Mouse (Mus musculus): ENCODE measurements at regions not wholly inside any gene's neighbourhood (a gene's known extent, or its start where the extent isn't known, plus 50 kb on each side); places are given as distances from the start of the nearest gene placed in this dataset.
A peak's percentile ranks its signal among the peaks of the same experiment; 100 is the strongest.

GRCm38 (mm10) chr2:16909246-16910038, 553.3 kb downstream of the Plxdc2 start:
- TF ChIP-seq CTCF (IDR thresholded peaks at IDR 0.05; ENCODE audit: low read depth), result no peak
- no peak for TF ChIP-seq EP300 (IDR thresholded peaks at IDR 0.05; ENCODE audit: low read depth)
- Histone ChIP-seq H3K27ac (ENCODE audit: low read depth) (no peak overlapping the region), H3K4me1 (ENCODE audit: control insufficient read depth, insufficient read depth) (no peaks in the 10 kb centered on the region; the same call in 1 of the 2 replicates), H3K9ac (replicated peaks; ENCODE audit: low read depth, low read length) (no peak overlapping the region), H3K4me3 (ENCODE audit: low read depth, low read length) (no peak overlapping the region), H3K27me3 (ENCODE audit: control insufficient read depth, insufficient read depth, low read length) (no peaks in the 10 kb centered on the region), H3K4me2 (ENCODE audit: low read depth, low read length) (no peak overlapping the region), H3K9me3 (replicated peaks; ENCODE audit: control insufficient read depth, low read length) (no peaks in the 10 kb centered on the region), H3K36me3 (replicated peaks; ENCODE audit: control insufficient read depth, insufficient read depth, low read length) (no peaks in the 10 kb centered on the region)
- WGBS, result 13% methylated on average over 1 of the region's 1 CpGs
- DNase-seq (ENCODE audit: low spot score) (no peak), ATAC-seq (ENCODE audit: insufficient read depth, low read depth) (peak; percentile 44; the same call in 1 of the 2 replicates)

DNA sequence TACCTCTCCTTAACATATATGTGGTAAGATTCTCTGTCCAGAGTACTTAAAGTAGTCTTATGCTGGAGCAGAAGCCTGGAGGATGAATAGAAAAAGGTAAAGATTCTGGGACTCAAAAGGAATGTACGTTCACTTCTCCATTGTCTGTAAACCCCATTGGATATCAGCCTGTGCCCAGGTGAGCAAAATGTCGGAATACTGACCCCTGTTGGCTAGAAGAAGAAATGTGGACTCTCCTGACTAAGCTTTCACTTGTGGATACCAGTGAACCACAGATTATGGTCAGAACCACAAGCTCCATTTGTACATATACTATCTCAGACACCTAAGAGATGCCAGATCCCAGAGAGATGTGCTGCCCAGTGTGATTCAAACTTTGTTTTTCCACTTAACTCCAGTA, 558.5 kb downstream of the Plxdc2 start:
- peak; percentile 14 for DNase-seq (ENCODE audit: low spot score)

DNA sequence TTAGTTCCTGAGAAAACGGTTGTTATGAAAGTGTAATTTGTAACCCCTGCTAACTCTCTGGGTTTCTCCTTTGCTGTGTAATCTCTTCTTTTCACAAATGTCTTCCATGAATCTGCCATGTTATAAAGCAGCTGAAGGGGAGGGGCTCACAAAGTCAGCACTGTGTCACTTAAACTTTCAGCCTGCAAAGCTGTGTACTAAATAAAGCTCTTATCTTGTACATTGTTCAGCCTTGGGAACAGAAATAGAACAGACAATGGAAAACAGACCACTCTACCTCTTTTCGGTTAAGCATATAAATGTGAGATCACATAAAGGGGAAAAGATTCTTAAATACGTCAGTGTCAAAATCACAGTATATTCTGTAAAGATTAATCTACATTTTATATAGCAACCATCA, 573.9 kb downstream of the Plxdc2 start:
- Histone ChIP-seq H3K36me3 (replicated peaks; ENCODE audit: control insufficient read depth, insufficient read depth, low read length) (no peaks in the 10 kb centered on the region), H3K27me3 (ENCODE audit: control insufficient read depth, insufficient read depth, low read length) (no peaks in the 10 kb centered on the region), H3K4me2 (ENCODE audit: low read depth, low read length) (no peak overlapping the region), H3K4me3 (ENCODE audit: low read depth, low read length) (no peak overlapping the region), H3K9me3 (replicated peaks; ENCODE audit: control insufficient read depth, low read length) (no peaks in the 10 kb centered on the region), H3K9ac (replicated peaks; ENCODE audit: low read depth, low read length) (no peak overlapping the region), H3K4me1 (ENCODE audit: control insufficient read depth, insufficient read depth) (no peaks in the 10 kb centered on the region), H3K27ac (ENCODE audit: low read depth) (peak overlapping the region; percentile 25; the same call in 1 of the 2 replicates)
- 17% methylated on average over 3 of the region's 3 CpGs for WGBS
- ATAC-seq (ENCODE audit: insufficient read depth, low read depth) (peak; percentile 63; the same call in 1 of the 2 replicates), DNase-seq (ENCODE audit: low spot score) (peak; percentile 58)
- TF ChIP-seq EP300 (IDR thresholded peaks at IDR 0.05; ENCODE audit: low read depth), result no peak
- no peak for TF ChIP-seq CTCF (IDR thresholded peaks at IDR 0.05; ENCODE audit: low read depth)

More for the DNA sequence above, 558.5 kb downstream of the Plxdc2 start:
- TF ChIP-seq CTCF (IDR thresholded peaks at IDR 0.05; ENCODE audit: low read depth), result peak; percentile 60
- TF ChIP-seq EP300 (IDR thresholded peaks at IDR 0.05; ENCODE audit: low read depth), result no peak
- H3K9ac ChIP-seq (replicated peaks; ENCODE audit: low read depth, low read length), result no peak overlapping the region
- H3K27ac ChIP-seq (ENCODE audit: low read depth), result no peak overlapping the region
- no peaks in the 10 kb centered on the region for H3K9me3 ChIP-seq (replicated peaks; ENCODE audit: control insufficient read depth, low read length)
- H3K27me3 ChIP-seq (ENCODE audit: control insufficient read depth, insufficient read depth, low read length), result no peaks in the 10 kb centered on the region
- H3K4me1 ChIP-seq (ENCODE audit: control insufficient read depth, insufficient read depth), result no peaks in the 10 kb centered on the region; the same call in 1 of the 2 replicates
- no peak overlapping the region for H3K4me3 ChIP-seq (ENCODE audit: low read depth, low read length)
- no peaks in the 10 kb centered on the region for H3K36me3 ChIP-seq (replicated peaks; ENCODE audit: control insufficient read depth, insufficient read depth, low read length)
- no peak overlapping the region for H3K4me2 ChIP-seq (ENCODE audit: low read depth, low read length)
- WGBS, result 29% methylated on average over 2 of the region's 2 CpGs
- no peak for ATAC-seq (ENCODE audit: insufficient read depth, low read depth)

GRCm38 (mm10) chr2:16959432-16959831, 603.3 kb downstream of the Plxdc2 start:
- H3K27ac ChIP-seq (ENCODE audit: low read depth), result no peak overlapping the region
- H3K9ac ChIP-seq (replicated peaks; ENCODE audit: low read depth, low read length), result no peak overlapping the region
- no peak for DNase-seq (ENCODE audit: low spot score)
- H3K27me3 ChIP-seq (ENCODE audit: control insufficient read depth, insufficient read depth, low read length), result no peaks in the 10 kb centered on the region
- no peaks in the 10 kb centered on the region for H3K9me3 ChIP-seq (replicated peaks; ENCODE audit: control insufficient read depth, low read length)
- no peak overlapping the region for H3K4me3 ChIP-seq (ENCODE audit: low read depth, low read length)
- ATAC-seq (ENCODE audit: insufficient read depth, low read depth), result no peak
- H3K4me2 ChIP-seq (ENCODE audit: low read depth, low read length), result no peak overlapping the region
- TF ChIP-seq EP300 (IDR thresholded peaks at IDR 0.05; ENCODE audit: low read depth) (no peak), CTCF (IDR thresholded peaks at IDR 0.05; ENCODE audit: low read depth) (no peak)
- 86% methylated on average over 3 of the region's 3 CpGs for WGBS
- H3K36me3 ChIP-seq (replicated peaks; ENCODE audit: control insufficient read depth, insufficient read depth, low read length), result no peaks in the 10 kb centered on the region
- H3K4me1 ChIP-seq (ENCODE audit: control insufficient read depth, insufficient read depth), result no peaks in the 10 kb centered on the region

- Histone ChIP-seq H3K27ac (ENCODE audit: low read depth) (no peak overlapping the region), H3K9me3 (replicated peaks; ENCODE audit: control insufficient read depth, low read length) (no peaks in the 10 kb centered on the region), H3K27me3 (ENCODE audit: control insufficient read depth, insufficient read depth, low read length) (no peaks in the 10 kb centered on the region), H3K36me3 (replicated peaks; ENCODE audit: control insufficient read depth, insufficient read depth, low read length) (no peaks in the 10 kb centered on the region), H3K9ac (replicated peaks; ENCODE audit: low read depth, low read length) (no peak overlapping the region), H3K4me2 (ENCODE audit: low read depth, low read length) (no peak overlapping the region), H3K4me1 (ENCODE audit: control insufficient read depth, insufficient read depth) (no peaks in the 10 kb centered on the region), H3K4me3 (ENCODE audit: low read depth, low read length) (no peak overlapping the region)
- DNase-seq (ENCODE audit: low spot score), result no peak
- TF ChIP-seq EP300 (IDR thresholded peaks at IDR 0.05; ENCODE audit: low read depth), result no peak
- no peak for TF ChIP-seq CTCF (IDR thresholded peaks at IDR 0.05; ENCODE audit: low read depth)
- no peak for ATAC-seq (ENCODE audit: insufficient read depth, low read depth)
- 31% methylated on average over 4 of the region's 4 CpGs for WGBS
These were observed 621.3 kb downstream of the Plxdc2 start for GRCm38 (mm10) chr2:16977380-16977779.

Measured in heart, postnatal 0 days (tissue).